Mouse (Mus musculus): Measurements from ENCODE around the gene Irs1. TPM values are rescaled to one million over a fixed set of nuclear protein-coding genes. Genes with fewer than 3 reads are reported as not detected.

The Irs1 gene
- polyA plus RNA-seq, 1 experiment from 2014 or later, result 7.9 TPM

- no peak for ATAC-seq
- WGBS, result 81% methylated on average over 5 of the region's 5 CpGs
- H3K9ac ChIP-seq (ENCODE audit: low read depth, low read length), result no peak overlapping the region
Observed at GRCm38 (mm10) chr1:82245002-82245401, 46.2 kb downstream of the Irs1 start.

GRCm38 (mm10) chr1:82243260-82243825 is 47.9 kb downstream of the Irs1 start:
- 74% methylated on average over 6 of the region's 6 CpGs for WGBS
- H3K9me3 ChIP-seq (replicated peaks; ENCODE audit: control insufficient read depth, low read length, poor library complexity, severe bottlenecking), result no peaks in the 10 kb centered on the region
- no peaks in the 10 kb centered on the region for H3K36me3 ChIP-seq (ENCODE audit: control insufficient read depth, insufficient read depth, low read length)
- H3K4me2 ChIP-seq (ENCODE audit: low read length), result no peak overlapping the region
- H3K27me3 ChIP-seq (ENCODE audit: control insufficient read depth, insufficient read depth, low read depth, low read length), result no peaks in the 10 kb centered on the region
- H3K27ac ChIP-seq (ENCODE audit: low read length), result no peak overlapping the region
- no peak overlapping the region for H3K9ac ChIP-seq (ENCODE audit: low read depth, low read length)
- no peak overlapping the region for H3K4me3 ChIP-seq (ENCODE audit: low read depth, low read length)
- no peaks in the 10 kb centered on the region for H3K4me1 ChIP-seq (ENCODE audit: control insufficient read depth, insufficient read depth, low read length)
- ATAC-seq, result peak; percentile 71; the same call in 1 of the 2 replicates

More at GRCm38 (mm10) chr1:82245002-82245401, 46.2 kb downstream of the Irs1 start:
- H3K4me3 ChIP-seq (ENCODE audit: low read depth, low read length), result no peak overlapping the region
- no peak overlapping the region for H3K4me2 ChIP-seq (ENCODE audit: low read length)
- H3K27ac ChIP-seq (ENCODE audit: low read length), result no peak overlapping the region
- H3K27me3 ChIP-seq (ENCODE audit: control insufficient read depth, insufficient read depth, low read depth, low read length), result no peaks in the 10 kb centered on the region
- no peaks in the 10 kb centered on the region for H3K36me3 ChIP-seq (ENCODE audit: control insufficient read depth, insufficient read depth, low read length)
- no peaks in the 10 kb centered on the region for H3K9me3 ChIP-seq (replicated peaks; ENCODE audit: control insufficient read depth, low read length, poor library complexity, severe bottlenecking)
- H3K4me1 ChIP-seq (ENCODE audit: control insufficient read depth, insufficient read depth, low read length), result no peaks in the 10 kb centered on the region

- Histone ChIP-seq H3K27ac (ENCODE audit: low read length) (no peak overlapping the region), H3K4me1 (ENCODE audit: control insufficient read depth, insufficient read depth, low read length) (no peaks in the 10 kb centered on the region), H3K27me3 (ENCODE audit: control insufficient read depth, insufficient read depth, low read depth, low read length) (no peaks in the 10 kb centered on the region), H3K9ac (ENCODE audit: low read depth, low read length) (no peak overlapping the region), H3K9me3 (replicated peaks; ENCODE audit: control insufficient read depth, low read length, poor library complexity, severe bottlenecking) (no peaks in the 10 kb centered on the region), H3K4me3 (ENCODE audit: low read depth, low read length) (no peak overlapping the region), H3K36me3 (ENCODE audit: control insufficient read depth, insufficient read depth, low read length) (peaks cover 10% of the 10 kb centered on the region; the same call in 1 of the 2 replicates), H3K4me2 (ENCODE audit: low read length) (no peak overlapping the region)
- 82% methylated on average over 3 of the region's 3 CpGs for WGBS
- no peak for ATAC-seq
Observed at GRCm38 (mm10) chr1:82239409-82240201, 51.6 kb downstream of the Irs1 start.

GRCm38 (mm10) chr1:82238245-82238644 is 53.0 kb downstream of the Irs1 start:
- ATAC-seq, result no peak
- Histone ChIP-seq H3K9me3 (replicated peaks; ENCODE audit: control insufficient read depth, low read length, poor library complexity, severe bottlenecking) (no peaks in the 10 kb centered on the region), H3K4me2 (ENCODE audit: low read length) (no peak overlapping the region), H3K4me1 (ENCODE audit: control insufficient read depth, insufficient read depth, low read length) (no peaks in the 10 kb centered on the region), H3K36me3 (ENCODE audit: control insufficient read depth, insufficient read depth, low read length) (peaks cover 10% of the 10 kb centered on the region; the same call in 1 of the 2 replicates), H3K9ac (ENCODE audit: low read depth, low read length) (no peak overlapping the region), H3K4me3 (ENCODE audit: low read depth, low read length) (no peak overlapping the region), H3K27ac (ENCODE audit: low read length) (no peak overlapping the region), H3K27me3 (ENCODE audit: control insufficient read depth, insufficient read depth, low read depth, low read length) (no peaks in the 10 kb centered on the region)
- WGBS, result 83% methylated on average over 4 of the region's 4 CpGs

- Histone ChIP-seq H3K27ac (ENCODE audit: low read length) (no peak overlapping the region), H3K36me3 (ENCODE audit: control insufficient read depth, insufficient read depth, low read length) (peaks cover 10% of the 10 kb centered on the region; the same call in 1 of the 2 replicates), H3K4me3 (ENCODE audit: low read depth, low read length) (no peak overlapping the region), H3K4me1 (ENCODE audit: control insufficient read depth, insufficient read depth, low read length) (no peaks in the 10 kb centered on the region), H3K9ac (ENCODE audit: low read depth, low read length) (no peak overlapping the region), H3K9me3 (replicated peaks; ENCODE audit: control insufficient read depth, low read length, poor library complexity, severe bottlenecking) (no peaks in the 10 kb centered on the region), H3K27me3 (ENCODE audit: control insufficient read depth, insufficient read depth, low read depth, low read length) (no peaks in the 10 kb centered on the region), H3K4me2 (ENCODE audit: low read length) (no peak overlapping the region)
- no peak for ATAC-seq
- 65% methylated on average over 3 of the region's 3 CpGs for WGBS
Observed at GRCm38 (mm10) chr1:82235455-82236104, 55.6 kb downstream of the Irs1 start.

GRCm38 (mm10) chr1:82234616-82235015 is 56.6 kb downstream of the Irs1 start:
- H3K9me3 ChIP-seq (replicated peaks; ENCODE audit: control insufficient read depth, low read length, poor library complexity, severe bottlenecking), result no peaks in the 10 kb centered on the region
- WGBS, result 97% methylated on average over 3 of the region's 3 CpGs
- H3K4me1 ChIP-seq (ENCODE audit: control insufficient read depth, insufficient read depth, low read length), result no peaks in the 10 kb centered on the region

GRCm38 (mm10) chr1:82232812-82233211 is 58.4 kb downstream of the Irs1 start, which contains the start of gene Gm9747:
TSS of gene Gm9747 (plus strand) at chr1:82233112.
- WGBS, result 97% methylated on average over 3 of the region's 3 CpGs
- H3K4me3 ChIP-seq (ENCODE audit: low read depth, low read length), result no peak within 1 kb of the TSS

More at GRCm38 (mm10) chr1:82234616-82235015, 56.6 kb downstream of the Irs1 start:
- no peak overlapping the region for H3K9ac ChIP-seq (ENCODE audit: low read depth, low read length)
- no peak for ATAC-seq
- no peak overlapping the region for H3K4me2 ChIP-seq (ENCODE audit: low read length)
- no peak overlapping the region for H3K27ac ChIP-seq (ENCODE audit: low read length)
- peaks cover 10% of the 10 kb centered on the region; the same call in 1 of the 2 replicates for H3K36me3 ChIP-seq (ENCODE audit: control insufficient read depth, insufficient read depth, low read length)
- H3K27me3 ChIP-seq (ENCODE audit: control insufficient read depth, insufficient read depth, low read depth, low read length), result no peaks in the 10 kb centered on the region
- H3K4me3 ChIP-seq (ENCODE audit: low read depth, low read length), result no peak overlapping the region

GRCm38 (mm10) chr1:82228841-82229240 is 62.4 kb downstream of the Irs1 start:
- H3K27ac ChIP-seq (ENCODE audit: low read length), result no peak overlapping the region
- no peak overlapping the region for H3K9ac ChIP-seq (ENCODE audit: low read depth, low read length)
- no peak overlapping the region for H3K4me3 ChIP-seq (ENCODE audit: low read depth, low read length)
- H3K4me1 ChIP-seq (ENCODE audit: control insufficient read depth, insufficient read depth, low read length), result no peaks in the 10 kb centered on the region
- H3K4me2 ChIP-seq (ENCODE audit: low read length), result no peak overlapping the region
- no peaks in the 10 kb centered on the region for H3K9me3 ChIP-seq (replicated peaks; ENCODE audit: control insufficient read depth, low read length, poor library complexity, severe bottlenecking)
- no peak for ATAC-seq
- no peaks in the 10 kb centered on the region for H3K27me3 ChIP-seq (ENCODE audit: control insufficient read depth, insufficient read depth, low read depth, low read length)
- no peaks in the 10 kb centered on the region for H3K36me3 ChIP-seq (ENCODE audit: control insufficient read depth, insufficient read depth, low read length)

More at GRCm38 (mm10) chr1:82232812-82233211, 58.4 kb downstream of the Irs1 start, which contains the start of gene Gm9747:
- Histone ChIP-seq H3K9ac (ENCODE audit: low read depth, low read length) (no peak within 1 kb of the TSS), H3K4me2 (ENCODE audit: low read length) (no peak within 1 kb of the TSS), H3K4me1 (ENCODE audit: control insufficient read depth, insufficient read depth, low read length) (no peaks in the 10 kb centered on the region), H3K36me3 (ENCODE audit: control insufficient read depth, insufficient read depth, low read length) (peaks cover 10% of the 10 kb centered on the region; the same call in 1 of the 2 replicates), H3K27ac (ENCODE audit: low read length) (no peak within 1 kb of the TSS), H3K9me3 (replicated peaks; ENCODE audit: control insufficient read depth, low read length, poor library complexity, severe bottlenecking) (no peaks in the 10 kb centered on the region), H3K27me3 (ENCODE audit: control insufficient read depth, insufficient read depth, low read depth, low read length) (no peaks in the 10 kb centered on the region)
- ATAC-seq, result no peak

Data from midbrain, embryonic 16.5 days (tissue).